Mouse (Mus musculus) liver, embryonic 14.5 days (tissue): ENCODE results near the gene Gm10643. TPM values are rescaled to one million over a fixed set of nuclear protein-coding genes. Genes with fewer than 3 reads are reported as not detected.

ENCODE experiments used
- ATAC-seq: fragments of 200-750 bp; cut with Nextera tagmentation; 2 replicates; pipeline ENCODE4 v1.8.0; 2017; ENCODE audit warnings: moderate number of reproducible peaks, mild to moderate bottlenecking, moderate library complexity; ENCODE audit not compliant: insufficient read depth
- DNase-seq, 3 experiments: peaks; one replicate each; pipeline ENCODE4 v3.0.0-alpha.2; 2012 to 2013; ENCODE audit warnings: low read depth in 3 of 3, low spot score in 3 of 3
- H3K27ac ChIP-seq: fragments of 300-500 bp; sonication (generic); 2 replicates; pipeline ENCODE4 v1.5.1; 2014; ENCODE audit warnings: moderate library complexity, mild to moderate bottlenecking, control low read depth, inconsistent platforms
- H3K27me3 ChIP-seq: fragments of 300-500 bp; sonication (generic); 2 replicates; pipeline ENCODE4 v1.6.1; 2014; ENCODE audit warnings: mild to moderate bottlenecking, low read length, moderate library complexity; ENCODE audit not compliant: control insufficient read depth, insufficient read depth
- H3K36me3 ChIP-seq: fragments of 300-500 bp; sonication (generic); replicated peaks from 2 replicates; pipeline ENCODE4 v1.6.1; 2014; ENCODE audit warnings: low read depth; ENCODE audit not compliant: control insufficient read depth, insufficient read depth
- H3K4me1 ChIP-seq, 2 experiments: fragments of 200-500 bp in 1 of 2; fragments of 300-500 bp in 1 of 2; sonication (generic) in 1 of 2; replicated peaks; 2 replicates each; pipeline ENCODE4 v1.6.1; 2012 to 2014; ENCODE audit warnings: antibody characterized with exemption in 1 of 2, inconsistent platforms in 1 of 2, low read length in 1 of 2; ENCODE audit not compliant: control insufficient read depth in 2 of 2, insufficient read depth in 2 of 2
- H3K4me2 ChIP-seq: fragments of 300-500 bp; sonication (generic); 2 replicates; pipeline ENCODE4 v1.6.1; 2014; ENCODE audit warnings: low read depth, mild to moderate bottlenecking, control low read depth, moderate library complexity
- H3K4me3 ChIP-seq, 2 experiments: fragments of 200-500 bp in 1 of 2; fragments of 300-500 bp in 1 of 2; sonication (generic) in 1 of 2; 2 replicates each; pipeline ENCODE4 v1.5.1; 2012 to 2014; ENCODE audit warnings: low read depth in 2 of 2, low read length in 2 of 2, mild to moderate bottlenecking in 2 of 2, control low read depth in 1 of 2, inconsistent platforms in 1 of 2, moderate library complexity in 1 of 2; ENCODE audit not compliant: insufficient read depth in 1 of 2
- H3K9ac ChIP-seq: fragments of 300-500 bp; sonication (generic); replicated peaks from 2 replicates; pipeline ENCODE4 v1.6.1; 2014; ENCODE audit warnings: mild to moderate bottlenecking, control low read depth, moderate library complexity
- H3K9me3 ChIP-seq: fragments of 300-500 bp; sonication (generic); 2 replicates; pipeline ENCODE4 v1.6.1; 2016; ENCODE audit warnings: low read length, mixed read lengths; ENCODE audit not compliant: control insufficient read depth
- CTCF ChIP-seq: IDR thresholded peaks from 2 replicates; pipeline ENCODE4 v1.5.1; 2016; ENCODE audit warnings: antibody characterized with exemption, low read depth, control low read depth
- EP300 ChIP-seq: IDR thresholded peaks from 2 replicates; pipeline ENCODE4 v1.6.1; 2016; ENCODE audit warnings: antibody characterized with exemption, low read depth
- WGBS: fragments of 180-500 bp; shearing (Covaris S2); extraction: QIAGEN DNeasy Blood & Tissue Kit; methylation state at CpG from one replicate; pipeline ENCODE4 v1.1.7; 2014; ENCODE audit not compliant: insufficient replicate concordance; 5-methylcytosine and 5-hydroxymethylcytosine counted together
- polyA plus RNA-seq, 2 experiments: library from polyadenylated mRNA; depleted of rRNA in 1 of 2; stranded (reverse) in 1 of 2; unstranded in 1 of 2; fragments of >200 nt; fragmentation: Nextera tagmentation in 1 of 2; extraction: Ambion mirVana in 1 of 2; gene quantifications; 2 replicates each; pipeline versions ENCODE4 v1.2.1 to v1.2.3; 2012 to 2014

The Gm10643 gene
- polyA plus RNA-seq, 2 experiments, result 0.22 TPM; not detected in 1

- Histone ChIP-seq H3K9me3 (no peaks in the 10 kb centered on the region), H3K4me2 (no peak overlapping the region), H3K36me3 (no peaks in the 10 kb centered on the region), H3K4me3 (no peak overlapping the region), H3K27ac (no peak overlapping the region), H3K27me3 (peaks cover 4% of the 10 kb centered on the region), H3K4me1 (no peaks in the 10 kb centered on the region), H3K9ac (no peak overlapping the region)
- 50% methylated on average over 4 of the region's 4 CpGs for WGBS
- TF ChIP-seq EP300 (no peak), CTCF (no peak)
- DNase-seq (no peak), ATAC-seq (no peak)
Measured at GRCm38 (mm10) chr8:84032777-84033176, 32.2 kb downstream of the Gm10643 start.

- H3K36me3 ChIP-seq, result no peaks in the 10 kb centered on the region
- H3K9ac ChIP-seq, result no peak overlapping the region
- DNase-seq (no peak), ATAC-seq (no peak)
- H3K4me1 ChIP-seq, result peaks cover 0 to 2% of the 10 kb centered on the region in 2 experiments; a peak in 1 of 4 replicates
- H3K4me3 ChIP-seq, result no peak overlapping the region
- H3K27ac ChIP-seq, result no peak overlapping the region
- H3K9me3 ChIP-seq, result no peaks in the 10 kb centered on the region
- H3K27me3 ChIP-seq, result peaks cover 28% of the 10 kb centered on the region
- no peak overlapping the region for H3K4me2 ChIP-seq
- whole genome bisulfite sequencing, result 75% methylated on average over 5 of the region's 5 CpGs
- no peak for TF ChIP-seq EP300
- no peak for TF ChIP-seq CTCF
Measured at GRCm38 (mm10) chr8:84029272-84029671, 35.7 kb downstream of the Gm10643 start.

- Histone ChIP-seq H3K4me1 (peaks cover 0 to 2% of the 10 kb centered on the region in 2 experiments; a peak in 1 of 4 replicates), H3K36me3 (no peaks in the 10 kb centered on the region), H3K4me2 (no peak overlapping the region), H3K27me3 (peaks cover 35% of the 10 kb centered on the region), H3K27ac (no peak overlapping the region), H3K9me3 (no peaks in the 10 kb centered on the region), H3K9ac (no peak overlapping the region), H3K4me3 (no peak overlapping the region)
- 11% methylated on average over 10 of the region's 10 CpGs for WGBS
- ATAC-seq (no peak), DNase-seq (no peak)
- no peak for TF ChIP-seq EP300
- no peak for TF ChIP-seq CTCF
Measured at GRCm38 (mm10) chr8:84027449-84027848, 37.5 kb downstream of the Gm10643 start.

- peaks cover 0 to 2% of the 10 kb centered on the region in 2 experiments; a peak in 1 of 4 replicates for H3K4me1 ChIP-seq
- H3K9me3 ChIP-seq, result no peaks in the 10 kb centered on the region
- H3K9ac ChIP-seq, result no peak overlapping the region
- peaks cover 43% of the 10 kb centered on the region for H3K27me3 ChIP-seq
- no peaks in the 10 kb centered on the region for H3K36me3 ChIP-seq
- H3K27ac ChIP-seq, result no peak overlapping the region
- DNase-seq, result no peak
- H3K4me3 ChIP-seq, result peak overlapping the region in 1 of 2 experiments; percentile 26; a peak in 1 of 4 replicates
- peak overlapping the region; percentile 45 for H3K4me2 ChIP-seq
- peak; percentile 36; the same call in 1 of the 2 replicates for ATAC-seq
- TF ChIP-seq CTCF (no peak), EP300 (no peak)
- WGBS, result 1% methylated on average over 41 of the region's 41 CpGs
Measured at GRCm38 (mm10) chr8:84025863-84026262, 39.1 kb downstream of the Gm10643 start.

- TF ChIP-seq CTCF (peak; percentile 90), EP300 (no peak)
- H3K9me3 ChIP-seq, result no peaks in the 10 kb centered on the region
- no peak overlapping the region for H3K4me3 ChIP-seq
- H3K27ac ChIP-seq, result no peak overlapping the region
- H3K4me2 ChIP-seq, result no peak overlapping the region
- 8% methylated on average over 10 of the region's 10 CpGs for WGBS
- H3K27me3 ChIP-seq, result peaks cover 49% of the 10 kb centered on the region
- ATAC-seq, result no peak
- no peaks in the 10 kb centered on the region for H3K36me3 ChIP-seq
- peaks cover 0 to 2% of the 10 kb centered on the region in 2 experiments; a peak in 1 of 4 replicates for H3K4me1 ChIP-seq
- no peak overlapping the region for H3K9ac ChIP-seq
- no peak for DNase-seq
Measured at GRCm38 (mm10) chr8:84024171-84024570, 40.8 kb downstream of the Gm10643 start.
